Mouse (Mus musculus) spleen, adult 18-20 months (tissue): ENCODE data around the gene Abcd3.
"Not testable (repeated sequence)": the region's sequence is repeated elsewhere in the genome, so short reads cannot be mapped to it uniquely, and the experiment has no call there.

ENCODE experiments used
- DNase-seq, 2 experiments: peaks; one replicate each; pipeline ENCODE4 v3.0.0; 2022; ENCODE audit warnings: mixed read lengths in 2 of 2

Abcd3 gene

DNA sequence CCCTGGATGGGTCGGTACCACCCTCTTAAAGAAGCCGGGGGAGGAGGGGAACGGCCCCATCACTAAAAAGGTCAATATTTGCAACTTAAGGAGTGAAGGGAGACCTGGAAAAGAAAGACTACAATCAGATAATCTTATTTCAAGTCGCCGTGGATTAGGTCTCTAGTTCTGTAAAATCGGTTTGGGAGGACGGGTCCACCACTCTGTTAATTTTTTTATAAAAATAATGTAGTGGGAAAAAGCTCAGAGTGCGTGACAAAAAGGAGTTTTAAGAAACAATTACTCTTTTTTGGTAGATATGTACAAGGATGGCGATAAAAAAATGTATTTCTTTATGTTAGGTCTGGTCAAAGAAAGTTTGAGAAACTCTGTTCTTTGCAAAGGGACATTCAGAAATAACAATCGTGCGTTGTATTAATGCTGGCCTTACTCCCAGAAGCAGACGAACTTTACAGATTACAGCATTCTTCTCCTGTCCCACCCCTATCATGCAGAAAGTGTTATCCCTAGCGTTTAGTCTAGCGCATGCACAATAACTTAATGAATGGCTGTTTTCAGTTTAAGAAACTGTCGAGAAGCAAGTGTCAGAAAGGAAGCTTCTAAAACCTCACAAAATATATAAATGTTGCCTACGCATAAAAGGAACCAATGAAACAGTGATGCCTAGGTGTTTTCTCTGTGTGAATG is 590 bp upstream of the Abcd3 start:
- DNase-seq, result no peak

DNA sequence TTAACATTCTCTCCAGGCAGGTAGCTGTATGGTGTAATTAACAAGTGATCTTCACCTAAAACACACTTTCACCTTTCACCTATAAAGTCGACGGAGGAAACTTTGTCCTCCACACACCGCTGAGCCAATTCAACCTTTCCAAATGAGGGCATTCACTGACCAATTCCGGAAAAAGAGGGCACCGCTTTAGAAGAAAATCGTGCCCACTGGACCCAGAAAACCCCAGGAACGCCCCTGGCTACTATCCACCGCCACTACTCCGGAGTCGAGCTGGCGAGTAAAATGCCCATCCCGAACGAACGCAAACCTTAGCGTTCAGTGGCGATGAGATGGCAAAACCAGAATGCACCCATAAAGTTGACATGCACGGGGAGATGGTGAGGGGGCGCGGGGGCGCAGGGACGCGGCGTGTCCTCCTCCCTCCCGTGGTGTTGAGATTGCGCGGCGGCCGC is 663 bp downstream of the Abcd3 start:
- no peak for DNase-seq

DNA sequence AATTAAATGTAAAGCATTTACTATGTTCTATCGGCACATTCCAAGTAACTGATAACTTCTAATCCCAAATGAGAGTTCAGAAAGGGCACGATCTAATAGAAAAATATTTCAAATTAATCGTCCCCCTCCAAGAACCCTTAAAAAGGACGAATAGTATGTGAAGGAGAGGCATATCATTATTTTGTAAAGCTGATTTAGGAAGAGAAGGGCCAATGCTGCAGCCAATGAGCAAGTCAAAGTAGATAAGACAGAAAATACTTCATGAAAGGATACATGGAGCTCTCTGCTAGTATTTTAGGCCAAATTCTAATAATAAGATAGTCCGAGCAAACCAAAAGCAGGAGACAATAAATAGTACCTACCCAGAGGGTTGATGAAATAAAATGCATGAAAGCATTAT is 1.3 kb downstream of the Abcd3 start:
- DNase-seq, result no peak

DNA sequence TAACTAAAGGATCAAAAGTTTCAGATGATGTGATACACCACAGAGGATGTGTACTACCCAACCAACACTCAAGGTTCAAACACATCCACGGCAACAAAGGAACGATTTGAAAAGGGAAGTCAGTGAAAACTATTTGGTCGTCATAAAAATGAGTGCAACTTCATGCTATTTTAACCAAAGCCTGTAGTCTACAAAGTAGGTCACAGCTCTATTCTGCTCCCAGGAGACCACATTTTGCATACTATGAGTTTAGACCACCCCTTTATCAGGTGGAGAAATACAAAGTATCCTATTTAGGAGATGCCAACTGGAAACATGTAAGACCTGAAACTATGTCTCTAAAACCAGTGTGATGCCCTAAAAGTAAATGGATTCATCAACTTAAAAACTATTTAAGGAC is 6.9 kb downstream of the Abcd3 start:
- no peak for DNase-seq

DNA sequence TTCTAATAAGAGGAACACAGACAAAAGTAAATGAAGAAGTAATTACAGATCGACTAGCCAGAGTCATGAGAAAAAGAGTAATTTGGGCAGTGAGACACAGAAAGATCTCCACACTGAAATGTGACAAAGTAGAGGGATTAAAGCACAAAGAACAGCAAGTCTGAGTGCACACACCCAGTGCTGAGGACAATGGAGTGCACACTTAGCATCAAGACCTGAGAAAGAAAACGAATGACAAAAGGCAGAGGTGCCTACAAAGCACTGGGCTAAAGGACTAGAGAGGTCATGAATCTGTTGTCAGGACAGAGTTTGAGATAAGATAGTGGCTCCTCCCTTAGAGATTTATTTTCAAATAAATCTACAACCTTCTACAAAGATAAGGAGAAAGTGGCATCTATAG is 20.9 kb downstream of the Abcd3 start:
- DNase-seq, result no peak

DNA sequence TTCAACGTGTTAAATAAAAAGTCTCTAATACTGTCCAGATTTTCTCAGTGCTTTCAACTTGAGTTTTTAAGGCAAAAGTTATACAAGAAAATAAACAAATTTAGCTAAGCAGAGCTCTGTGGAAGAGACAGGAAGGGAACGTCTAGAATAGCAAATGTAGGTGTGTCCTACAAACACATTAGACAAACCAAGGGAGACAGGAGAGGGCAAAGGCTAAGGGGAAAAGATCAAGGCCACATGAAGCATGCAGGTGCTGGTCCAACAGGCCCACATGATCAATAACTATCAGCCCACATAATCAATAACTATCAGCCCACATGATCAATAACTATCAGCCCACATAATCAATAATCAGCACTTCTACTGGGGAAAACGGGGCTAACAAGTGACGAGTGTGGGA is 22.9 kb downstream of the Abcd3 start:
- DNase-seq, result no peak

DNA sequence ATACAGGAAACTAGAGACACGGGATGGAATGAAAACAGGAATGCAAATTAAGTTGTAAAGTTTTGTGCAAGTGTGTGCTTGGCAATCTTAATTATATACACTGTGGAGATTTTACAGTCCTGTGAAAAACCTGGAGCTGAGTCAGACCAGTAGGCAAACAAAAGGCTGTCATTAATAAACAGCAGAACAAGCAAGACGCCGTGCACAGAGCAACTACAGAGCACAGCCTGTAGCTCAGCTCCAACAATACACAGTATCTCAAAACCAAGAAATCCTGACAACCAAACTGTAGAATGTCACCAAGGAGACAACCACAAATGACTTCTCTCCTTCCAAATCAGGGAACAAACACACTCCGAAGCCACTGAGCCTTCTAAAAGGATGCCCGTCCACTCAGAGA is 24.7 kb downstream of the Abcd3 start:
- DNase-seq, result no peak

DNA sequence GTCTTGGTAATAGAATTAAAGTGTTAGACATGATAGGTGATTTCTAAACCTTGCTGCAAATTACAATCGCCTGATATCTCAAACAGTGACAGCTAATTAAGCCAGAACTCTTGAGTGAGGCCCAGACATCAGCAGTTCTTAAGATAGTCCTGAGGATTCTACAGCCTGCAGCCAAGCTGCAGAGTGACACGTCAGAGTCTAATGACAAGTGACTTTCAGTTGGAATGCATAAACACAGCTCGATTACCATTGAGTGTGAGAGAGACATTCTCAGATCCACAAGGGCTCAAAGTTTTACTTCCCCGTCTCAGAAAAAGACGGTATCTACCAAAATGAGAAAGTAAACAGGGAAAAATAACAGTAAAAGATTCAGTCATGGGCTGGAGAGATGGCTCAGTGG is 25.3 kb downstream of the Abcd3 start:
- DNase-seq, result no peak

DNA sequence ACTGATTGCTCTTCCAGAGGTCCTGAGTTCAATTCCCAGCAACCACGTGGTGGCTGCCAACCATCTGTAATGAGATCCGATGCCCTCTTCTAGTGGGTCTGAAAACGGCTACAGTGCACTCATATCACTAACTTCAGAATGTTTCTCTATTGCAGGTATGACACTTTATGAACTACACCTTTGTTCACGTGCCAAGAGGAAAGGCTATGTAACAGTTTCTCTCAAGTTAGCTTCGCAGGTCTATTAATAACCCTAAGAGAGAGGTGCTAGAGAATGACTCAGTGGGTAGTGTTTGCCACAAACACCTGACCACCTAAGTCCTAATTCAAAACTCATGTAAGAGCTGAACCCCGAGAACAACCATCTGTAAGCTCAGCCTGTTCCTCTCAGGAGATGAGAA is 32.1 kb downstream of the Abcd3 start:
- no peak for DNase-seq

DNA sequence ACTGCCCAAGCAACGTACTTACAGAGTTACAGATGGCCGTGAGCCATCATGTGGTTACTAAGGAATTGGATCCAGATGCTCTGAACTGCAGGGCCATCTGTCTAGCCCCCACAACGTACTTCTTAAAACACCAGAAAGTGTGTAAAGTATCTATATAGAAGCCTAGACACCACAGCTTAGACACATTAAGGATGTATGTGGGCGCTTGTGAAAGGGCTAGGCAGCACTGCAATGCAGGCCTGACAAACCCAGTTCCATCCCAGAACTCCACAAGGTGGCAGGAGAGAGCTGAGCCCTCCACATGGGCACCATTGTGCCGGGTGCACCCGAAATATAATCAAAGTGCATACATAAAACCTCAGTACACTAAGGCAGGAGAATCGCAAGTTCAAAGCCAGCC is 37.2 kb downstream of the Abcd3 start:
- DNase-seq, result peak in 1 of 2 experiments; percentile 40

DNA sequence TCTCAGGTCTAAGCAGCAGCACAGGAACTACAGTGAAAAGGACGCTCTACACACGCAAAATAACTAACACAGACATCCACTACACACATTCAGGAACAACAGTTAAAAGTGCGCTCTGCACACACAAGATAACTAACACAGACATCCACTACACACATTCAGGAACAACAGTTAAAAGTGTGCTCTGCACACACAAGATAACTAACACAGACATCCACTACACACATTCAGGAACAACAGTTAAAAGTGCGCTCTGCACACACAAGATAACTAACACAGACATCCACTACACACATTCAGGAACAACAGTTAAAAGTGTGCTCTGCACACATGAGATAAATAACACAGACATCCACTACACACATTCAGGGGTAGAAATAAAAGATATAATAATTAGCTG is 41.8 kb downstream of the Abcd3 start:
- DNase-seq, result not testable (repeated sequence)

DNA sequence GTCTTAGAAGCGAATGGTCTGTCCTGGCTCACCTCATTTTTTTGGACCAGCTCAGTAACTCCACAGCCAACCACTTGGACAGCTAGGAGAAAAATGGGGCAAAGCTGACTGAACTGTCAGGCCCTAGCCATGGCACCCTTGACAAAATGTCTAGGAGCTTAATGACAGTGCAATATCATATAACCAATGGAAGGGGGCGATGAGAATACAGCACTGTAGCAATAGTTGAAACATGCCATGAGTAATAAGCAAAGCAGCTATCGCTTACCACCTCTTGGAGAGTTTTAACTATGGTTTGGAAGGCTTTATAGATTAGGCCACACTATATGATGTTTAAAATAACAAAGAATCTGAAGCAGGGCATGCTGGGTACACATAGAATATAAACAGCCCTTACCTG is 46.3 kb downstream of the Abcd3 start:
- no peak for DNase-seq

DNA sequence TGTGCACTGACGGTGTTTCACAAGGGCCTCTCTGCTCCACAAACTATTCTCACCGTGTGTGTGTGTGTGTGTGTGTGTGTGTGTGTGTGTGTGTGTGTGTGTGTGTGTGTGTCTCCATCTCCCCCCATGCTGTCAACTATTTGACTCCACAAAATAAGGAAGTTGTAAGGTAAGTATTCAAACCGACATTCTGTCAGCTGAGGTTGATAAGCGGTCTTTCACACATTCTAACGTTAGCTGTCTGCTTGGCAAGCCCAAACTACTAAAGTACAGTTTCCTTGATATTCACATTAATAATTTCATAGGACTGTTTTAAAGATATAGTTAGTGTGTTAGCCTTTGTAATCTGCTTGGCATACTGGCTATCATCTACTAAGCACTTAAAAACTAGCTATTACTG is 48.3 kb downstream of the Abcd3 start:
- DNase-seq, result no peak

DNA sequence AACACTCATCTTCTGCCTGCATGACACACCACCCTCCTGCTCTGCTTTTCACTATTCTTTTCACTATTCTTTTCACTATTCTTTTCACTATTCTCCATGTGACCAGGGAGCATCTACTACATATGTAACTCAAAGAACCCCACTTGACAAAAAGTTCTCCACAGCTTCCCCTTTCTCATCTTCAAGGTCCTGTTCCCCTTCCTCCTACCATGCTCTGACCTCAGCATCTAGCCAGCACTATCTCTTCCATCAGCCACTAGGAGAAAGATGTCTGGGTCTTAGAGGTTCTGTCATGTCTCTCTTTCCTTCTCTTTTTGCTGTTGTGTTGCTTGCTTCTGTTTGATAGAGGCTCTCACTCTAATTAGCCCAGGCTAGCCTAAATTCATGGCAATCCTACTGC is 49.1 kb downstream of the Abcd3 start:
- no peak for DNase-seq

DNA sequence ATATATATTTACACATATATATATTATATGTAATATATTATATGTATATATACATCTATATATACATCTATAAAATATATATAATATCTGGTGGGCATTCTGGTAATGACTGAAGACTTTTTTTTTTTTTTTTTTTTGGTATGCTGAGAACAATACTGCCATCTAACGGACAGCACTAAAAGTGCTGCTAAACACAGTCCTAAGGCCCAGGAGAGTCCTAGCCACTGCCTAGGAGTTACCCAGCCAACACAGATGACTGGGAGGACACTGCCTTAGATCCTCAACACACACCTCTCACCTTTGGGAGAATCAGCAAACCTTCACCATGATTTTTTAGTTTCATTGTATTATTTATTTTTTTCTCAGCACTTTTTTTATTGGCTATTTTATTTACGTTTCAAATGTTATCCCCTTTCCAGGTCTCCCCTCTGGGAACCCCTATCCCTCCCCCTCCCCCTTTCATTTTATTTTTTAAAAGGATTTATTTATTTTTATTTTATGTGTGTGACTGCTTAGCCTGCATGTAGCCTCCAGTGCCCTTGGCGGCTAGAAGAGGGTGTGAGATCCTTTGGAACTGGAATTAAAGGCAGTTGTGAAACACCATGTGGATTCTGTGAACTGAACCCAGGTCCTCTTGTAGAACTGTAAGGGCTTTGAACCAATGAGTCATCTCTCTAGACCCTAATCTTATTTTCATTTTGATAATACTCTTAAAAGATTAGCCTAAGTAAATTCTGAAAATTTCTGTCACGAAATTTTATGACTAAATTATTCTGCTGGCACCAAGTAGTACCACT is 52.8 kb downstream of the Abcd3 start:
- DNase-seq, result no peak

DNA sequence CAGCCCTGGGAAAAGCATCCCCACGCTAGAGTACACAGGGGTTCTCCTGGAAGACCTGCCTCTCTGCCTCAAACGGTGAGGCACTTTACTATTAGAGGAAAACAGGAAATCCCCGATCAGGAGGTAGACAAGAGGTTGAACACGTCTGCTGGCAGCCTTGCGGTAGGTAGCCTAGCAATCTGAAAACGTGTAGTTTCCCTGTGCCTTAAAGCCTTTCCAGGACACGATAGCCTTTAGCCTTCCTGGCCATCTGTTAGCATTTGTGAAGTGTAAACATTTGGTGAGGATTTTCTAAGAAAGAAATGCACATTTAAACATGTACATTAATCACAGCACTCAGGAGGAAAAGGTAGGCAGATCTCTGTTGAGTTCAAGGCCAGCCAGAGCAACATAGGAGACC is 56.7 kb downstream of the Abcd3 start:
- DNase-seq, result no peak

DNA sequence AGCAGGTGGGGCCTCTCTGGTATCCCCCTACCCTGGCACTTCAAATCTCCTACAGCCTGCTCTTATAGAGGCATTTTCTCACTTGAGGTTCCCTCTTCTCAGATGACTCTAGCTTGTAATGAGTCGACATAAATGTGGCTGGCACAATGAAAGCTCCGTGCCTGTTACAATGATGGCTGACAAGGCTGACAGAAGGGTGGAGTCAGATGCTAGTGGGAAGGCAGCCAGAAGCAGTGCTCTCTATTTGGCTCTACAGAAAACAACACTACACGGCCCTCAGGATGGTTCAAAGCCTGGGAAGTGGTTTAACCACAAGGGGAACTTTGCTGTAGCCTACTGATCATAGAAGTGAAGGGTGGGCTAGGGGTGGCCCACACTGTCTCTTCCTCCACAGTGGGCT is 60.0 kb downstream of the Abcd3 start:
- DNase-seq, result no peak

DNA sequence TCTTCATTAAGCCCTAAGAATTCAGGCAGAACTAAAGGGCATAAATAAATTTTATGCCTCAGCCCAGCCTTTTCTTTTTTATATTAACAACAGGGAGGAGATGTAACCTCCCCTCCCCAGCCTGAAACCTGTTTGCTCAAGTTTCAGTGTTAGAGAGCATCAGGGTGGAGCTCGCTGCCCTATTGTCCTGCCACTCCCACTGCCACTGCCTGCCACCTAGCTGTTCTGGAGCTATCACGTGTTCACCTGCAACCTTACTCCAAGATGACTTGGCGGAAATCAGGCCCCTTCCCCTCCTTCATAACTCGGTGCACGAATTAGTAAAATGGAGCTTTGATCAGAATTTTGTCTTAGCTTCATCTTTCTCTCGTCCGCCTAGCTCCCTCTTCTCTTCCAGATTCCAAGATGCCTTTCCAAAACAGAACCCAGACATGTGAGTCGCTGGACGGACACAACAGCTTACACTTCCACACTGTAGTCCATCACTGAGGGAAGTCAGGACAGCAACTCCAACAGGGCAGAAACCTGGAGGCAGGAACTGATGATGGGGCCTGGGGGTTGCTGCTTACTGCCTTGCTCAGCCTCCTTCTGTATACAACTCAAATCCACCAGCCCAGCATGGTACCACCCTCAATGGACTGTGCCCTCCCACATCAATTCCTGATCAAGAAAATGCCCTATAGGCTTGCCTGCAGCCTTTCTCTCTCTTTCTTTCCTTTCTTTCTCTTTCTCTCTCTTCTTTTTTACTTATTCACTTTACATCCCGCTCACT is 60.6 kb downstream of the Abcd3 start:
- not testable (repeated sequence) for DNase-seq

DNA sequence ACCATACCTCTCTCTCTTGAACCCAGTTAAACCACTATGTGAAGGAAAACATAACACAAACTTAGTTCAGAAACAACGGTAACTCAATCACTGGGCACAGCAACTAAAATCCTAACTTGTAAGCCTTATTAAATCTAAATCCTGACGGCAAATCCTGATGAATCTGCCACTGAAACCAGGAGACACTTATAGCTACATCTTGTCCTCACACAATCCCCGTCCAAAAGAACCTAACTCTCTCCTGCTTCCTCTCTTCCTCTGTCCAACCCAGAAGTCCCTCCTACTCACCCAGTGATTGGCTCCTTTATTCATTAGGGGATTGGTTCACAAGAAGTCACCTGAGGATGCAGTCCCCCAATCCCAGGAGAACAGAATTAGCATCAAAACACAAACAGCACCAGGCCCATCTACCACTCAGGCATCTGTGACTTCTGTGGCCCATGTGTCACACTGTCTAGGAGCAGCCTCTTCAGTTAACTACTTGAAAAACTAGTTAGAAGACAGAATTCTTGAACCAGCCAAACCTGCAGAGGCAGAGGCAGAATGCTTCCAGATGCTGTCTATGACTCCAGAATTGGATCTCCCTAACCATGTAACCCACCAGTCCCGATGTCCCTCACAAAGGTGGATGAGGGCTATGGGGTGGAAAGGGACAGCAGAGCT is 73.8 kb downstream of the Abcd3 start:
- DNase-seq, result not testable (repeated sequence)

DNA sequence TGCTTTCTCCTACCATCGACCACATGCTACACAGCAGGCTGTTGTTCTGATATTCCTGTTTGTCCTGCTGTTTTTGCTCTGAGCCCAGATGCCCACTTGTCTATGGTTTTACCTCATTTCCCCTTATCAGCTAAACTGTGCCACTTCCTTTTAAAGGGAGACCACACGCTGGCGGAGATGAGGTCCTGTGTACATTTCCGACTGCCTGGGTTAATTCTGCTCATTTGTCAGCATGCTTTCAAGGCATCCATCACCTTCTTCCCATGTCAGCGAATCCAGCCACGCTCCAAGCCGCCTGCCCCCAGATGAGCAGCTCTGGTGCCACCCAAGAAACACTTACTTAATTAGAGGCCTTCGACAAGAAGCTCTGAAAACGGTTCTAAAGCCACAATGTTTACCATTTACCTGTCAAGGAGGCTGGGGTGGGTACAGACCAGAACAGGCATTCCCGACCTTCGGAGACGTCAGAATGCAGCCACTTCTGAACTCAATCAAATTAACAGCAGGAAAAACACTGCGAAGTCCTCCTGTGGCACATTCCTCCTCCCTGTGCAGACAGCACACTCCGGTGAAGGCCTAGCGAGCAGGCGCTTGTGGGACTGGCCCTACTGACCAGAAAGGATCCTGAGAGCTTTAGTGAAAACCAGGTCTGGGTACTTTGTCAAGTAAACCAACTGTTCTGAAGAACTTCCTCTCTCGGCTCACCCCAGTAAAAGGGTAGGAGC is 75.5 kb downstream of the Abcd3 start:
- no peak for DNase-seq

DNA sequence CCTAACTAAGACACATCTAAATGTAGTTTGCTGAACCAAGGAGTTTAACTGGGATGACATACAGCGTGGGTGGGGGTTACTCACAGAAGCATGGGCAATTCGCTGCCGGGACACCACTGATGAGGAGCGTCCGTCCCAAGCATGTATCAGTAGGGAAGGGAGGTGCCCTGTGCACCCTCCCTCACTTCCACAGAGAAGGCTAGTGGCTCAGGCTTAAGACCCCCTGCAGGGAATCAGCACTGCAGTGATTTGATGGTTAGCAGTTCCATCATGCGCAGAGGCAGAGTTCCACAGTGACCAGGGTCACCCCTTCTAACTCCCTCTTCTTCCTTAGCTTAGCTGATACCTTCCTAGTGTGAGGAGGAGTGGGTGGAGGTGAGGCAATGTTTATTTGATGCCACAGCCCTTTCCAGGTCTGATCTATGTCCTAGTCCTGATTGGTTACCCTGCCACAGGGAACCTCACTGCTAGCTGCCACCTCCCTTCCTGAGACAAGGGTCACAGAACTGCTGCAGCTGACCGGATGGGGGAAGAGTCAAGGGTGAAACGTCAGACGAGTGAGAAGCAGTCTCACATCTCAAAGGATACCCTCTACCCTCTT is 76.3 kb downstream of the Abcd3 start:
- no peak for DNase-seq

DNA sequence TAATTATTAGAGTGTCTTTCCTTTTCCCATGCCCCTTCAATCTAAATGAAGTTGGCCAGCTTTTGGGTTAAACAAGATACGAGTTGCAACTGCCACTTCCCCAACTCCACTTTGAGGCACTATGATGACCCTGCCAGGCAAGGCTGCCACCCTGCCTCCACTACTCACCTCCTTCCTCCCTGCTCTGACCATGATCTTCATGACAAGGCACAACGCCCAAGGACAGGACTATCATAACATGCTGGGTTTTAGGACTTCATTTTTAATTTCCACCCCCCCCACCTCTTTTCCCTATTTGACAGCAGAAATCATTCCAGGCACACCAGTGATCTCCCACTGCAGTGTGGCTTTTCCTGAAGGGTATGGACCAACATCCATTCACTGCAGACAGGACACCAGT is 77.2 kb downstream of the Abcd3 start:
- DNase-seq, result no peak
